Mouse (Mus musculus) intestine, embryonic 14.5 days (tissue): Measurements from ENCODE around the gene Galk1. TPM values are rescaled to one million over a fixed set of nuclear protein-coding genes. Genes with fewer than 3 reads are reported as not detected.
A peak's percentile ranks its signal among the peaks of the same experiment; 100 is the strongest.

Experiments
- ATAC-seq: fragments of 200-750 bp; cut with Nextera tagmentation; replicated peaks from 2 replicates; pipeline ENCODE4 v1.8.0; 2017; ENCODE audit warnings: low read depth, moderate number of reproducible peaks, moderate TSS enrichment, moderate library complexity; ENCODE audit not compliant: low FRiP score, low TSS enrichment
- DNase-seq: peaks from one replicate; pipeline ENCODE4 v3.0.0-alpha.2; 2018; ENCODE audit warnings: low spot score
- H3K27ac ChIP-seq: fragments of 300-500 bp; sonication (generic); 2 replicates; pipeline ENCODE4 v1.5.1; 2014; ENCODE audit warnings: low read depth, mild to moderate bottlenecking, control low read depth
- H3K27me3 ChIP-seq: fragments of 300-500 bp; sonication (generic); replicated peaks from 2 replicates; pipeline ENCODE4 v1.6.1; 2014; ENCODE audit warnings: low read length, control low read depth; ENCODE audit not compliant: control insufficient read depth, insufficient read depth
- H3K36me3 ChIP-seq: fragments of 300-500 bp; sonication (generic); 2 replicates; pipeline ENCODE4 v1.6.1; 2014; ENCODE audit warnings: low read length, control low read depth; ENCODE audit not compliant: control insufficient read depth, insufficient read depth
- H3K4me1 ChIP-seq: fragments of 300-500 bp; sonication (generic); replicated peaks from 2 replicates; pipeline ENCODE4 v1.6.1; 2014; ENCODE audit warnings: low read length, control low read depth, mixed read lengths; ENCODE audit not compliant: control insufficient read depth, insufficient read depth
- H3K4me2 ChIP-seq: fragments of 300-500 bp; sonication (generic); 2 replicates; pipeline ENCODE4 v1.6.1; 2014; ENCODE audit warnings: low read length
- H3K4me3 ChIP-seq: fragments of 300-500 bp; sonication (generic); 2 replicates; pipeline ENCODE4 v1.5.1; 2014; ENCODE audit warnings: low read depth, low read length, control low read depth, mixed read lengths
- H3K9ac ChIP-seq: fragments of 300-500 bp; sonication (generic); 2 replicates; pipeline ENCODE4 v1.6.1; 2014; ENCODE audit warnings: mild to moderate bottlenecking, low read length
- H3K9me3 ChIP-seq: fragments of 300-500 bp; sonication (generic); 2 replicates; pipeline ENCODE4 v1.6.1; 2016; ENCODE audit warnings: low read length, control low read depth; ENCODE audit not compliant: control insufficient read depth
- WGBS: fragments of 180-500 bp; shearing (Covaris S2); extraction: QIAGEN DNeasy Blood & Tissue Kit; methylation state at CpG from one replicate; pipeline ENCODE4 v1.1.7; 2014; 5-methylcytosine and 5-hydroxymethylcytosine counted together
- polyA plus RNA-seq: library from polyadenylated mRNA; unstranded; fragments of >200 nt; fragmentation: Nextera tagmentation; extraction: Ambion mirVana; gene quantifications from 2 replicates; pipeline ENCODE4 v1.2.1, GENCODE M21; 2014

The Galk1 gene
- polyA plus RNA-seq, 1 experiment from 2014 or later: 236 TPM

DNA sequence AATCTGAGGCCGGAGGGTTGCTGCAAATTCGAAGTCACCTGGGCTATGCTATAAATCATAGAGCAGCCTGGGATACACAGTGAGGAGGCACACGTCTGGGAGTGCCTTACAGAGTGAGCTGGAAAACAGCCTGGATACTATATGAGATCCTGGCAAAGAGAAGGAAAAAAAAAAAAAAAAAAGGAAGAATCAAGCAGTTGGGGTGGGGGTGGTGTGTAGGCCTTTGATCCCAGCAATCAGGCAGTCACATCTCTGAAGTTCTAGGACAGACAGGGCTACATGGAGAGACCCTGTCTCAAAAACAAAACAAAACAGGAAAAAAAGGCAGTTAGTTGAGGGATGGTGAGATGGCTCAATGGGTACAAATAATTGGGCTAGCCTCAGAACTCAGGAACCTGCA, 24.2 kb upstream of the Galk1 start:
- no peaks in the 10 kb centered on the region for H3K27me3 ChIP-seq
- WGBS: 76% methylated on average over 3 of the region's 3 CpGs
- peaks cover 2% of the 10 kb centered on the region; the same call in 1 of the 2 replicates for H3K4me1 ChIP-seq

DNA sequence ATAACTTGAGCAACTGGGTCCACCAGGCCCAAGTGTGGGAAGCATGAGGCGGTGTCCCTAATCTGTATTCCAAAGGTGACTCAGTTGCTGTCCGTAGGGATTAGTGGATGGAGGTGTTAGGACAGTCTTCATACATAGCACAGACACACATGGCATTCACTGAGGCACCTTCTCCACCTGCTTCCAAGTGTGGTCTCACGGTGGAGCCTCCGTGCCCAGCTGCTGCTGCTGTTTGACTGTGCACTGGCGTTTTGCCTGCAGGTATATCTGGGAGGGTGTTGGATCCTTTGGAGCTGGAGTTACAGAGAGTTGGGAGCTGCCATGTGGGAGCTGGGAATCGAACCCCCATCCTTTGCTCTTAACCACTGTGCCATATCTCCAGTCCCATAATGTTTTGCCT, 22.1 kb upstream of the Galk1 start:
- no peaks in the 10 kb centered on the region for H3K27me3 ChIP-seq
- no peaks in the 10 kb centered on the region for H3K9me3 ChIP-seq
- H3K4me2 ChIP-seq: no peak overlapping the region
- peaks cover 11% of the 10 kb centered on the region for H3K36me3 ChIP-seq
- no peak overlapping the region for H3K27ac ChIP-seq
- peaks cover 11% of the 10 kb centered on the region for H3K4me1 ChIP-seq
- no peak overlapping the region for H3K4me3 ChIP-seq
- ATAC-seq: no peak
- no peak for DNase-seq
- 94% methylated on average over 6 of the region's 6 CpGs for WGBS
- H3K9ac ChIP-seq: no peak overlapping the region

More for the DNA sequence above, 24.2 kb upstream of the Galk1 start:
- no peak for ATAC-seq
- Histone ChIP-seq H3K36me3 (peaks cover 27% of the 10 kb centered on the region), H3K9me3 (no peaks in the 10 kb centered on the region), H3K9ac (no peak overlapping the region), H3K4me2 (no peak overlapping the region), H3K4me3 (no peak overlapping the region), H3K27ac (no peak overlapping the region)
- no peak for DNase-seq

DNA sequence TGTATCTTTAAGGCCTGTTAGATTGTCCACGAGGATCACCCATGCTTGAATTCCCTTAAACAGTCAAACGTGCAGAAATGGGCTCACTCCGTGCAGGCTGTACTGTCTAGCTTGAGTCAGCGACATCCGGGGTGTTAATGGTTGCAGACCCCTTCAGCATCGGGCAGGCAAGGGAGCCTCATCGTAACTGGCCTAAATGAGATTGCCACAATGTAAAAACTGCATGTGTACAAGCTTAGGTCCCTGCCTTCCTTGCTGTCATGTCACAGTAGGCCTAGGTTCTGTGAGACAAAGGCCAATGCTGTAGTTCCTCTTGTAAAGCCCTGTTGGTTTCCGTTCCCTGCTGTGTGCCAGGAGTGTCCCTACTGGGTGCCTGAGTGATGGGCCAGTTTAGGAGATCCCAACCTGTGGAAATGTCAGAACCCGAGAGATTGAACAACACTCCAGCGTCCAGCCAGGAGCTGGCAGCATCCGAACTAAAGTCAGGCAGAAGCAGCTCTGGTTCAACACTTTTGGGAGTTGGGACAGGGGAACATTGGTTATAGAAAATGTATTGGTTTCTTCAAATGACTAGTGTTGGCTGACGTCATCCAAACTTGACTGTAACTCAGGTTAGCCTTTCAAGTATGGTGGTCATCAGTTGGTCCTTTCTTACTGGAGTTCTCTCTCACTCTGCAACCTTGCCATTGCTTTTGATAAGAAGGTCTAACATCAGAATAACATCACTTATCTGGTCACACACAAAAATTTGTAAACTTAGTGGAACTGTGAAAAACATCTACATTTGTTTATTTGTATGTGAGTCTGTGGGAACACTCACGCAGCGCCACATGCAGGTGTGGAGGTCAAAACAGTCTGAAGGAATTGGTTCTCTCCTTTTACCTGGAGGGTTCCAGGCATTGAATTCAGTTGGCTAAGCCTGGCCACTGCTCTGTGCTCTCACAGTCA, 18.7 kb upstream of the Galk1 start:
- 24% methylated on average over 14 of the region's 14 CpGs for WGBS

DNA sequence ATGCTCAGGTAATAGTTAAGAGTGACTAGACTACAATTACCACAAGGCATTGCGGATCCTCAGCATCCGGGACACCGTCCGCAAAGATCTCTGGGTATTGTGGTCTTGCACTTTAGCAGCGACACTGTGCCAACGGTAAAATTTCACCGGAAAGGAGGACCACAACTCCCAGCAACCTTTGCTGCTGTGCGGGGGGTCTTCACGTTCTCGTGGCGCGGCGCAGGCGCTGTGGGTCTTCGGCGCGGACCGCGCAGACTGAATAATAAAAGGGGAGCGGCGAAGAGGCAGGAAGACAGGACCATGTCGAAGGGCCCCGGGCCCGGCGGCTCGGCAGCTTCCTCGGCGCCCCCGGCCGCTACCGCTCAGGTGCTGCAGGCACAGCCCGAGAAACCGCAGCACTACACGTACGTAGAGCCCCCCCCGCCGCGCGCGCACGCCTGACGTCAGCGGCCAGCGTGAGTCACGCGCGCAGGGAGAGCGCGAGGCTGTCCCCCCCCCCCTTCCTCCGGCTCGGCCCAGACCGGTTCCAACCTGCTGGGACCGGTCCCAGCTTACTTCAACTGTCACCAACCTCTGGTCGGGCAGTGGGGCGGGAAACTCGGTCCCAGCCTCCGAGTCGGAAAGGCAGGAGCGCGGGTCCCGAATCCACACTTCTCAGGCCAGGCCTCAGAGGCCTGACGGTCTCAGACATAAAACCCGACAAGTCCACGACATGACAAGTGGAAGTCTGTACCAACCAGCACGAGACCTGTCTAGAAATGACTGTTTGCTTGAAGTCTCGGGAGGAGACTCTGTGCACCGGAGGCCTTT, 17.8 kb upstream of the Galk1 start, which contains the start of gene Unk:
Unk (plus strand) TSS at position 235 of the 810 bp plus-strand sequence.
- no peaks in the 10 kb centered on the region for H3K36me3 ChIP-seq
- WGBS: under 1% methylated on average over 67 of the region's 67 CpGs
- no peaks in the 10 kb centered on the region for H3K27me3 ChIP-seq
- peaks cover 12% of the 10 kb centered on the region for H3K4me1 ChIP-seq
- peak within 1 kb of the TSS; percentile 99 for H3K9ac ChIP-seq
- peak within 1 kb of the TSS; percentile 99 for H3K27ac ChIP-seq
- ATAC-seq (peak; percentile 95), DNase-seq (peak; percentile 98)
- no peaks in the 10 kb centered on the region for H3K9me3 ChIP-seq
- peak within 1 kb of the TSS; percentile 64 for H3K4me2 ChIP-seq
- H3K4me3 ChIP-seq: peak within 1 kb of the TSS; percentile 74

More for the DNA sequence above, 18.7 kb upstream of the Galk1 start:
- Histone ChIP-seq H3K9ac (peak overlapping the region; percentile 99), H3K4me2 (peak overlapping the region; percentile 61), H3K4me1 (peaks cover 12% of the 10 kb centered on the region), H3K36me3 (no peaks in the 10 kb centered on the region), H3K27ac (peak overlapping the region; percentile 99), H3K27me3 (no peaks in the 10 kb centered on the region), H3K4me3 (peak overlapping the region; percentile 74), H3K9me3 (no peaks in the 10 kb centered on the region)
- ATAC-seq: peak; percentile 18
- DNase-seq: no peak

DNA sequence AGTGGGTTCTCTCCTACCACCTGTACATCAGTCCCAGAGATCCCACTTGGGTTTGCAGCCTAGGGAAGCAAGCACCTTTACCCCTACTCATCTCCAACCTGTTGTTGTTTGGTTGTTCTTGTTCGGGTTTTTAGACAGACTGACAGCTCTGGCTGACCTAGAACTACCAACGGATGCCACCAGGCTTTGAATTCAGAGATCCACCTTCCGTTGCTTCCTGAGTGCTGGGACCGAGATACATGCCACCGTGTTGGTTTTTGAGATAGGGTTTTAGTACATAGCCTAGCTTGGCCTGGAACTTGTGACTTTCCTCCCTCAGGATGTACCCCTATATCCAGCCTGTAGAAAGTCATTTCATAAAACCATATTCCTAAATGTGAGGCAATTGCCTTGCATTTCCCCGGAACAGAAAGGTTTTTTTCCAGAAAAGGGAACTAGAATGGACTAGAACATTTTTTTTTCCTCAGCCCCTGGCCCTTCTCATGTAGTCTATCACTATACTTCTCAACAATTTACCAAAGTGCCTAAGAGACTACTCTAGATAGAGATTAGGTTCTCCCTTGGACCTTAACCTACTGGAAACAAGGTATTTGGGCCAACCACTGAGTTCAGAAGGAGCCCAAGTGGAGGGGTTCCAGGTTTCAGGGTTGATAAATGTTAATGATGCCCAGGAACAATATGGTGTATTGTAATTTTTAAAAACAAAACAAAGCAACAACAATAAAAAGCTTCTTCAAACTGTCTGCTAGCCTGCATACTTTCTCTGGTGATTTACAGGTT, 16.8 kb upstream of the Galk1 start:
- ATAC-seq (no peak), DNase-seq (no peak)
- H3K9ac ChIP-seq: peak overlapping the region; percentile 41; the same call in 1 of the 2 replicates

DNA sequence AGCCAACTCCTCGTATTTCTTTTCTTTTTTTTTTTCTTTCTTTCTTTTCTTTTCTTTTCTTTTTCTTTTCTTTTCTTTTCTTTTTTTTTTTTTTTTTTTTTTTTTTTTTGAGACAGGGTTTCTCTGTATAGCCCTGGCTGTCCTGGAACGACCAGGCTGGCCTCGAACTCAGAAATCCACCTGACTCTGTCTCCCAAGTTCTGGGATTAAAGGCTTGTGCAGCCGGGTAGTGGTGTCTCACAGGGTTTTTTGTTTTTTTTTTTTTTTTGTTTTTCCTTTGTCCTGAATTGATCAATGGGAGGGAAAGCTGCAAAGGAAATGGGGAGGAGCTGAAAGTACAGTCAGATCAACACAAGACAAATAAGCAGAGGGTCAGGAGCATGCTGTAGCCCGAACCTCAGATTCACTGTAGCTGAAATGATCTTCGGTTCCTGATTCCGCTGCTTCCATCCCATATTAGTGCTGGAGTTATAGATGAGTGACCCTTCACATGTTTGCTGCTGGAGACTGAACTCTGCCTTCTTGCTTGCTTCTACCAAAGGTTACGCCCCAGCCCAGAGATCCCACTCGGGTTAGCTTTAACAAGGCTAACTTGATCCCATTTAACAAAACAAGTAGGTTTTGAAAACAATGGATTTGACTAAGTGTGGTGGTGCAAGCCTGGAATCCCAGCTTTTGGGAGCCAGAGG, 15.8 kb upstream of the Galk1 start:
- Histone ChIP-seq H3K4me2 (no peak overlapping the region), H3K9ac (no peak overlapping the region), H3K4me1 (peaks cover 12% of the 10 kb centered on the region), H3K9me3 (no peaks in the 10 kb centered on the region), H3K27me3 (no peaks in the 10 kb centered on the region), H3K36me3 (no peaks in the 10 kb centered on the region), H3K4me3 (no peak overlapping the region), H3K27ac (no peak overlapping the region)
- DNase-seq (no peak), ATAC-seq (no peak)
- WGBS: 85% methylated on average over 9 of the region's 9 CpGs

More for the DNA sequence above, 16.8 kb upstream of the Galk1 start:
- no peaks in the 10 kb centered on the region for H3K36me3 ChIP-seq
- WGBS: 76% methylated on average over 6 of the region's 6 CpGs
- H3K4me1 ChIP-seq: peaks cover 12% of the 10 kb centered on the region
- H3K4me2 ChIP-seq: peak overlapping the region; percentile 64
- peak overlapping the region; percentile 54; the same call in 1 of the 2 replicates for H3K27ac ChIP-seq
- H3K9me3 ChIP-seq: no peaks in the 10 kb centered on the region
- no peaks in the 10 kb centered on the region for H3K27me3 ChIP-seq
- peak overlapping the region; percentile 74 for H3K4me3 ChIP-seq

DNA sequence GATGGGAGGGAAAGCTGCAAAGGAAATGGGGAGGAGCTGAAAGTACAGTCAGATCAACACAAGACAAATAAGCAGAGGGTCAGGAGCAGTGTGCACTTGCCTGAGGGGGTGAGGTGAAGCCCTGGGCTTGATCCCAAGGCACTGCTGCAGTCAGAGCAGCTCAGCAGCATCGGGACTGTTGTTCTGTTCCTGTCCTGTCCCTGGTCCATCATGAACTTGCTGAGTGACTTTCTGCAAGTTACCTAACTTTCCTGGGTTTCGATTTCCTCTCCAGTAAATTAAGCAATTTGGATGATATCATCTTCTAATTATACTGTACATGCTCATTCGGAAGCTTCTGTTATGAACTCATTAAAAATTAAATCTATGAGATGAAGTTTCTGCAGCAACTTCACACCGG, 15.2 kb upstream of the Galk1 start, which contains the start of gene H3f3b:
H3f3b (minus strand) TSS at position 207 of the 400 bp plus-strand sequence.
- WGBS: 83% methylated on average over 4 of the region's 4 CpGs
- H3K4me2 ChIP-seq: no peak within 1 kb of the TSS

More for the DNA sequence above, 15.2 kb upstream of the Galk1 start, which contains the start of gene H3f3b:
- DNase-seq (no peak), ATAC-seq (no peak)
- Histone ChIP-seq H3K9ac (no peak within 1 kb of the TSS), H3K27me3 (no peaks in the 10 kb centered on the region), H3K4me3 (no peak within 1 kb of the TSS), H3K36me3 (no peaks in the 10 kb centered on the region), H3K9me3 (no peaks in the 10 kb centered on the region), H3K27ac (no peak within 1 kb of the TSS), H3K4me1 (peaks cover 12% of the 10 kb centered on the region)
